Mouse (Mus musculus) lung, postnatal 0 days (tissue): Measurements from ENCODE around the gene 2610301B20Rik.

ENCODE experiments used
- CTCF ChIP-seq: IDR thresholded peaks from 2 replicates; pipeline ENCODE4 v1.5.1; 2016; ENCODE audit warnings: antibody characterized with exemption, mild to moderate bottlenecking
- EP300 ChIP-seq: IDR thresholded peaks from 2 replicates; pipeline ENCODE4 v1.6.1; 2016; ENCODE audit warnings: antibody characterized with exemption, mild to moderate bottlenecking, control low read depth

DNA sequence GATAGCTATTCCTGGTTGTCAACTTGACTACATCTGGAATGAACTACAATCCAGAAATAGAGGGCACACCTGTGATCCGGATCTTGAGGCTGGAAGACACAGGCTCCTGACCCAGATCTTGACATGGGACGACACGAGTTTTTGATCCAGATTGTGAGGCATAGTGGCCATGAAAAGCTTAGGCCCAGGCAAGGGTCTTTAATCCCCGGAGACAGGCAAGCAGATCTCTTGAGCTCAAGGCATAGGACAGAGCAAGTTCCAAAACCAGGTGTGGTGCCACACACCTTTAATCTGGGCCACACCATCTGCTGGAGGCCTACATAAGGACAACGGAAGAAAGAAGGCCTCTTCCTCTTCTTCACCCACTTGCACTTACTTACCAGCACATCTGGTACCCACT is 50.2 kb downstream of the 2610301B20Rik start:
- TF ChIP-seq CTCF (no peak), EP300 (no peak)
